Mouse (Mus musculus) midbrain, embryonic 16.5 days (tissue): ENCODE results near the gene Meis2. TPM values are rescaled to one million over a fixed set of nuclear protein-coding genes. Genes with fewer than 3 reads are reported as not detected.

Experiments used
- ATAC-seq: fragments of 200-750 bp; cut with Nextera tagmentation; 2 replicates; pipeline ENCODE4 v1.8.0; 2017; ENCODE audit warnings: moderate TSS enrichment
- H3K27ac ChIP-seq: fragments of 300-500 bp; sonication (generic); 2 replicates; pipeline ENCODE4 v1.5.1; 2014; ENCODE audit warnings: mild to moderate bottlenecking, low read length, mixed read lengths
- H3K27me3 ChIP-seq: fragments of 300-500 bp; sonication (generic); 2 replicates; pipeline ENCODE4 v1.6.1; 2014; ENCODE audit warnings: low read depth, low read length, mixed read lengths; ENCODE audit not compliant: control insufficient read depth, insufficient read depth
- H3K36me3 ChIP-seq: fragments of 300-500 bp; sonication (generic); 2 replicates; pipeline ENCODE4 v1.6.1; 2014; ENCODE audit warnings: mild to moderate bottlenecking, low read length, moderate library complexity, mixed read lengths; ENCODE audit not compliant: control insufficient read depth, insufficient read depth
- H3K4me1 ChIP-seq: fragments of 300-500 bp; sonication (generic); 2 replicates; pipeline ENCODE4 v1.6.1; 2014; ENCODE audit warnings: mild to moderate bottlenecking, low read length, mixed read lengths; ENCODE audit not compliant: control insufficient read depth, insufficient read depth
- H3K4me2 ChIP-seq: fragments of 300-500 bp; sonication (generic); 2 replicates; pipeline ENCODE4 v1.6.1; 2014; ENCODE audit warnings: mild to moderate bottlenecking, low read length, mixed read lengths
- H3K4me3 ChIP-seq: fragments of 300-500 bp; sonication (generic); 2 replicates; pipeline ENCODE4 v1.5.1; 2014; ENCODE audit warnings: low read depth, mild to moderate bottlenecking, low read length, moderate library complexity, mixed read lengths
- H3K9ac ChIP-seq: fragments of 300-500 bp; sonication (generic); 2 replicates; pipeline ENCODE4 v1.6.1; 2014; ENCODE audit warnings: low read depth, low read length, mixed read lengths
- H3K9me3 ChIP-seq: fragments of 300-500 bp; sonication (generic); replicated peaks from 2 replicates; pipeline ENCODE4 v1.6.1; 2014; ENCODE audit warnings: mild to moderate bottlenecking, low read length, mixed read lengths; ENCODE audit not compliant: control insufficient read depth, poor library complexity, severe bottlenecking
- WGBS: fragments of 180-500 bp; shearing (Covaris S2); extraction: QIAGEN DNeasy Blood & Tissue Kit; methylation state at CpG from one replicate; pipeline ENCODE4 v1.1.7; 2014; 5-methylcytosine and 5-hydroxymethylcytosine counted together
- polyA plus RNA-seq: library from polyadenylated mRNA; unstranded; fragments of >200 nt; fragmentation: Nextera tagmentation; extraction: Ambion mirVana; gene quantifications from 2 replicates; pipeline ENCODE4 v1.2.1, GENCODE M21; 2015

Meis2 gene
- polyA plus RNA-seq, 1 experiment from 2014 or later, result 70.2 TPM

- WGBS, result 29% methylated on average over 5 of the region's 5 CpGs
- H3K27me3 ChIP-seq, result no peaks in the 10 kb centered on the region
- H3K9ac ChIP-seq, result no peak overlapping the region
- H3K4me3 ChIP-seq, result no peak overlapping the region
- no peaks in the 10 kb centered on the region for H3K36me3 ChIP-seq
- H3K27ac ChIP-seq, result no peak overlapping the region
- H3K9me3 ChIP-seq, result no peaks in the 10 kb centered on the region
- H3K4me1 ChIP-seq, result peaks cover 2% of the 10 kb centered on the region; the same call in 1 of the 2 replicates
- H3K4me2 ChIP-seq, result no peak overlapping the region
- ATAC-seq, result no peak
Measured at GRCm38 (mm10) chr2:115963293-115963835, 102.3 kb downstream of the Meis2 start.

GRCm38 (mm10) chr2:115962728-115963127 is 102.9 kb downstream of the Meis2 start:
- H3K4me2 ChIP-seq, result no peak overlapping the region
- H3K27ac ChIP-seq, result no peak overlapping the region
- no peaks in the 10 kb centered on the region for H3K36me3 ChIP-seq
- no peak for ATAC-seq
- no peak overlapping the region for H3K9ac ChIP-seq
- no peak overlapping the region for H3K4me3 ChIP-seq
- H3K27me3 ChIP-seq, result no peaks in the 10 kb centered on the region
- H3K9me3 ChIP-seq, result no peaks in the 10 kb centered on the region
- 65% methylated on average over 3 of the region's 3 CpGs for WGBS
- peaks cover 2% of the 10 kb centered on the region; the same call in 1 of the 2 replicates for H3K4me1 ChIP-seq

- Histone ChIP-seq H3K36me3 (no peaks in the 10 kb centered on the region), H3K27ac (no peak overlapping the region), H3K4me3 (no peak overlapping the region), H3K9me3 (no peaks in the 10 kb centered on the region), H3K4me1 (peaks cover 2% of the 10 kb centered on the region; the same call in 1 of the 2 replicates), H3K27me3 (no peaks in the 10 kb centered on the region), H3K9ac (no peak overlapping the region), H3K4me2 (no peak overlapping the region)
- no peak for ATAC-seq
- 63% methylated on average over 2 of the region's 2 CpGs for WGBS
Measured at GRCm38 (mm10) chr2:115962113-115962512, 103.5 kb downstream of the Meis2 start.

GRCm38 (mm10) chr2:115960615-115961014 is 105.0 kb downstream of the Meis2 start:
- H3K9ac ChIP-seq, result no peak overlapping the region
- 86% methylated on average over 7 of the region's 7 CpGs for WGBS
- H3K9me3 ChIP-seq, result no peaks in the 10 kb centered on the region
- H3K4me2 ChIP-seq, result no peak overlapping the region
- no peak overlapping the region for H3K4me3 ChIP-seq
- H3K4me1 ChIP-seq, result peaks cover 2% of the 10 kb centered on the region; the same call in 1 of the 2 replicates
- no peak for ATAC-seq
- no peak overlapping the region for H3K27ac ChIP-seq
- no peaks in the 10 kb centered on the region for H3K27me3 ChIP-seq
- no peaks in the 10 kb centered on the region for H3K36me3 ChIP-seq

- no peak overlapping the region for H3K27ac ChIP-seq
- ATAC-seq, result no peak
- no peaks in the 10 kb centered on the region for H3K9me3 ChIP-seq
- H3K4me3 ChIP-seq, result no peak overlapping the region
- no peaks in the 10 kb centered on the region for H3K4me1 ChIP-seq
- H3K4me2 ChIP-seq, result no peak overlapping the region
- H3K27me3 ChIP-seq, result no peaks in the 10 kb centered on the region
- 85% methylated on average over 2 of the region's 2 CpGs for WGBS
- no peak overlapping the region for H3K9ac ChIP-seq
- H3K36me3 ChIP-seq, result no peaks in the 10 kb centered on the region
Measured at GRCm38 (mm10) chr2:115956786-115957185, 108.9 kb downstream of the Meis2 start.

- Histone ChIP-seq H3K4me1 (no peaks in the 10 kb centered on the region), H3K27me3 (no peaks in the 10 kb centered on the region), H3K4me3 (no peak overlapping the region), H3K9ac (no peak overlapping the region), H3K4me2 (no peak overlapping the region), H3K36me3 (no peaks in the 10 kb centered on the region), H3K27ac (no peak overlapping the region), H3K9me3 (no peaks in the 10 kb centered on the region)
- ATAC-seq, result no peak
- WGBS, result 41% methylated on average over 3 of the region's 3 CpGs
Measured at GRCm38 (mm10) chr2:115950645-115951044, 115.0 kb downstream of the Meis2 start.

- no peak overlapping the region for H3K4me2 ChIP-seq
- H3K9me3 ChIP-seq, result no peaks in the 10 kb centered on the region
- H3K9ac ChIP-seq, result no peak overlapping the region
- H3K27ac ChIP-seq, result no peak overlapping the region
- no peaks in the 10 kb centered on the region for H3K4me1 ChIP-seq
- ATAC-seq, result no peak
- H3K36me3 ChIP-seq, result no peaks in the 10 kb centered on the region
- WGBS, result 91% methylated on average over 7 of the region's 7 CpGs
- H3K27me3 ChIP-seq, result no peaks in the 10 kb centered on the region
- no peak overlapping the region for H3K4me3 ChIP-seq
Measured at GRCm38 (mm10) chr2:115948630-115949426, 116.8 kb downstream of the Meis2 start.

GRCm38 (mm10) chr2:115947714-115948226 is 117.9 kb downstream of the Meis2 start:
- Histone ChIP-seq H3K27me3 (no peaks in the 10 kb centered on the region), H3K9ac (no peak overlapping the region), H3K9me3 (no peaks in the 10 kb centered on the region), H3K4me1 (no peaks in the 10 kb centered on the region), H3K4me3 (no peak overlapping the region), H3K27ac (0 out of 2 replicates have a peak overlapping the region, but pooled peaks have one; percentile 4), H3K36me3 (no peaks in the 10 kb centered on the region), H3K4me2 (no peak overlapping the region)
- no peak for ATAC-seq
- 49% methylated on average over 7 of the region's 7 CpGs for WGBS

GRCm38 (mm10) chr2:115943044-115943443 is 122.6 kb downstream of the Meis2 start:
- Histone ChIP-seq H3K27me3 (no peaks in the 10 kb centered on the region), H3K4me3 (no peak overlapping the region), H3K36me3 (no peaks in the 10 kb centered on the region), H3K27ac (no peak overlapping the region), H3K4me2 (no peak overlapping the region), H3K9ac (no peak overlapping the region), H3K4me1 (no peaks in the 10 kb centered on the region), H3K9me3 (no peaks in the 10 kb centered on the region)
- ATAC-seq, result no peak
- WGBS, result 72% methylated on average over 8 of the region's 8 CpGs
